Mouse (Mus musculus) limb, embryonic 11.5 days (tissue): ENCODE results near the gene Cpt1b. TPM values are rescaled to one million over a fixed set of nuclear protein-coding genes. Genes with fewer than 3 reads are reported as not detected.

ENCODE experiments used
- ATAC-seq: fragments of 200-750 bp; cut with Nextera tagmentation; 2 replicates; pipeline ENCODE4 v1.8.0; 2017; ENCODE audit warnings: low read depth; ENCODE audit not compliant: insufficient number of reproducible peaks, low FRiP score, low TSS enrichment
- DNase-seq: peaks from one replicate; pipeline ENCODE4 v3.0.0-alpha.2; 2015; ENCODE audit warnings: low spot score
- H3K27ac ChIP-seq: fragments of 300-500 bp; sonication (generic); replicated peaks from 2 replicates; pipeline ENCODE4 v1.5.1; 2014; ENCODE audit warnings: low read depth, mild to moderate bottlenecking, low read length
- H3K27me3 ChIP-seq: fragments of 300-500 bp; sonication (generic); 2 replicates; pipeline ENCODE4 v1.6.1; 2014; ENCODE audit warnings: mild to moderate bottlenecking, low read length, mixed read lengths; ENCODE audit not compliant: control insufficient read depth, insufficient read depth
- H3K36me3 ChIP-seq: fragments of 300-500 bp; sonication (generic); 2 replicates; pipeline ENCODE4 v1.6.1; 2014; ENCODE audit warnings: mild to moderate bottlenecking, low read length, moderate library complexity, mixed read lengths; ENCODE audit not compliant: control insufficient read depth, insufficient read depth
- H3K4me1 ChIP-seq: fragments of 300-500 bp; sonication (generic); 2 replicates; pipeline ENCODE4 v1.6.1; 2014; ENCODE audit warnings: low read length, mixed read lengths; ENCODE audit not compliant: control insufficient read depth, insufficient read depth
- H3K4me2 ChIP-seq: fragments of 300-500 bp; sonication (generic); 2 replicates; pipeline ENCODE4 v1.6.1; 2014; ENCODE audit warnings: low read depth, mild to moderate bottlenecking, moderate library complexity; ENCODE audit not compliant: severe bottlenecking
- H3K4me3 ChIP-seq: fragments of 300-500 bp; sonication (generic); 2 replicates; pipeline ENCODE4 v1.5.1; 2014; ENCODE audit warnings: low read depth, low read length
- H3K9ac ChIP-seq: fragments of 300-500 bp; sonication (generic); 2 replicates; pipeline ENCODE4 v1.6.1; 2014; ENCODE audit warnings: mild to moderate bottlenecking, low read length
- H3K9me3 ChIP-seq: fragments of 300-500 bp; sonication (generic); 2 replicates; pipeline ENCODE4 v1.6.1; 2016; ENCODE audit warnings: low read length; ENCODE audit not compliant: control insufficient read depth
- WGBS: fragments of 180-500 bp; shearing (Covaris S2); extraction: QIAGEN DNeasy Blood & Tissue Kit; methylation state at CpG from one replicate; pipeline ENCODE4 v1.1.7; 2014; 5-methylcytosine and 5-hydroxymethylcytosine counted together
- polyA plus RNA-seq: library from polyadenylated mRNA; unstranded; fragments of >200 nt; fragmentation: Nextera tagmentation; extraction: Ambion mirVana; gene quantifications from 2 replicates; pipeline ENCODE4 v1.2.1, GENCODE M21; 2014

Gene Cpt1b
- polyA plus RNA-seq, 1 experiment from 2014 or later, result 1.2 TPM

- Histone ChIP-seq H3K4me1 (no peaks in the 10 kb centered on the region), H3K27ac (no peak overlapping the region), H3K36me3 (no peaks in the 10 kb centered on the region), H3K9ac (no peak overlapping the region), H3K4me3 (no peak overlapping the region), H3K9me3 (no peaks in the 10 kb centered on the region), H3K27me3 (no peaks in the 10 kb centered on the region), H3K4me2 (no peak overlapping the region)
- ATAC-seq (no peak), DNase-seq (no peak)
- 47% methylated on average over 12 of the region's 12 CpGs for WGBS
Measured at GRCm38 (mm10) chr15:89387127-89387526, 38.5 kb downstream of the Cpt1b start.

GRCm38 (mm10) chr15:89384617-89385016 lies 41.0 kb downstream of the Cpt1b start, which contains the start of gene Klhdc7b:
TSS of gene Klhdc7b (plus strand) at chr15:89384917.
- H3K27me3 ChIP-seq, result peaks cover 4% of the 10 kb centered on the region
- H3K36me3 ChIP-seq, result no peaks in the 10 kb centered on the region
- DNase-seq (no peak), ATAC-seq (no peak)
- H3K27ac ChIP-seq, result no peak within 1 kb of the TSS
- H3K4me1 ChIP-seq, result no peaks in the 10 kb centered on the region
- H3K9me3 ChIP-seq, result no peaks in the 10 kb centered on the region
- H3K9ac ChIP-seq, result no peak within 1 kb of the TSS
- H3K4me3 ChIP-seq, result no peak within 1 kb of the TSS
- 87% methylated on average over 7 of the region's 7 CpGs for WGBS
- no peak within 1 kb of the TSS for H3K4me2 ChIP-seq

GRCm38 (mm10) chr15:89379429-89379828 lies 46.2 kb downstream of the Cpt1b start:
- H3K36me3 ChIP-seq, result no peaks in the 10 kb centered on the region
- H3K9ac ChIP-seq, result peak overlapping the region; percentile 0; the same call in 1 of the 2 replicates
- peak overlapping the region; percentile 34 for H3K4me3 ChIP-seq
- H3K27ac ChIP-seq, result no peak overlapping the region
- H3K27me3 ChIP-seq, result peaks cover 41% of the 10 kb centered on the region
- no peak for DNase-seq
- peaks cover 6% of the 10 kb centered on the region for H3K4me1 ChIP-seq
- no peak for ATAC-seq
- no peaks in the 10 kb centered on the region for H3K9me3 ChIP-seq
- peak overlapping the region; percentile 63 for H3K4me2 ChIP-seq
- 10% methylated on average over 10 of the region's 10 CpGs for WGBS

- H3K9me3 ChIP-seq, result no peaks in the 10 kb centered on the region
- peaks cover 41% of the 10 kb centered on the region for H3K27me3 ChIP-seq
- peak within 1 kb of the TSS; percentile 34 for H3K4me3 ChIP-seq
- no peak within 1 kb of the TSS for H3K27ac ChIP-seq
- no peak; the same call in 1 of the 2 replicates for ATAC-seq
- H3K9ac ChIP-seq, result peak within 1 kb of the TSS; percentile 5
- no peaks in the 10 kb centered on the region for H3K36me3 ChIP-seq
- peak; percentile 58 for DNase-seq
- peaks cover 10% of the 10 kb centered on the region for H3K4me1 ChIP-seq
- H3K4me2 ChIP-seq, result peak within 1 kb of the TSS; percentile 63
- WGBS, result under 1% methylated on average over 31 of the region's 33 CpGs
Measured at GRCm38 (mm10) chr15:89378831-89379401, 46.7 kb downstream of the Cpt1b start, which contains the start of gene Odf3b. TSS of gene Odf3b (minus strand) at chr15:89379282.

- Histone ChIP-seq H3K9ac (peak overlapping the region; percentile 5; the same call in 1 of the 2 replicates), H3K27me3 (peaks cover 41% of the 10 kb centered on the region), H3K4me2 (peak overlapping the region; percentile 63), H3K4me3 (peak overlapping the region; percentile 34), H3K4me1 (peaks cover 10% of the 10 kb centered on the region), H3K9me3 (no peaks in the 10 kb centered on the region), H3K36me3 (no peaks in the 10 kb centered on the region), H3K27ac (no peak overlapping the region)
- DNase-seq (no peak), ATAC-seq (no peak)
- WGBS, result 12% methylated on average over 39 of the region's 46 CpGs
Measured at GRCm38 (mm10) chr15:89377938-89378828, 47.5 kb downstream of the Cpt1b start.

GRCm38 (mm10) chr15:89377362-89377761 lies 48.3 kb downstream of the Cpt1b start:
- H3K36me3 ChIP-seq, result no peaks in the 10 kb centered on the region
- H3K4me1 ChIP-seq, result peaks cover 15% of the 10 kb centered on the region
- no peak for ATAC-seq
- H3K9me3 ChIP-seq, result no peaks in the 10 kb centered on the region
- DNase-seq, result no peak
- H3K27me3 ChIP-seq, result peaks cover 41% of the 10 kb centered on the region
- no peak overlapping the region for H3K4me2 ChIP-seq
- no peak overlapping the region for H3K9ac ChIP-seq
- WGBS, result 5% methylated on average over 18 of the region's 18 CpGs
- no peak overlapping the region; the same call in 1 of the 2 replicates for H3K4me3 ChIP-seq
- no peak overlapping the region for H3K27ac ChIP-seq

- Histone ChIP-seq H3K27ac (no peak within 1 kb of the TSS), H3K27me3 (peaks cover 41% of the 10 kb centered on the region), H3K4me1 (peaks cover 15% of the 10 kb centered on the region), H3K36me3 (peaks cover 2% of the 10 kb centered on the region; the same call in 1 of the 2 replicates), H3K4me3 (no peak within 1 kb of the TSS; the same call in 1 of the 2 replicates), H3K9ac (no peak within 1 kb of the TSS), H3K4me2 (no peak within 1 kb of the TSS), H3K9me3 (no peaks in the 10 kb centered on the region)
- WGBS, result 10% methylated on average over 16 of the region's 16 CpGs
- DNase-seq (no peak), ATAC-seq (no peak)
Measured at GRCm38 (mm10) chr15:89376957-89377356, 48.7 kb downstream of the Cpt1b start, which contains the start of gene Tymp. TSS of gene Tymp (minus strand) at chr15:89377039.

- Histone ChIP-seq H3K4me1 (peaks cover 15% of the 10 kb centered on the region), H3K9ac (no peak overlapping the region), H3K4me2 (no peak overlapping the region), H3K4me3 (no peak overlapping the region), H3K36me3 (peaks cover 9% of the 10 kb centered on the region; the same call in 1 of the 2 replicates), H3K27me3 (peaks cover 41% of the 10 kb centered on the region), H3K9me3 (no peaks in the 10 kb centered on the region), H3K27ac (no peak overlapping the region)
- DNase-seq (no peak), ATAC-seq (no peak)
- 82% methylated on average over 7 of the region's 7 CpGs for WGBS
Measured at GRCm38 (mm10) chr15:89376040-89376439, 49.6 kb downstream of the Cpt1b start.
